ENCODE assay signal across 1 mouse cellular context in the genomic region with DNA sequence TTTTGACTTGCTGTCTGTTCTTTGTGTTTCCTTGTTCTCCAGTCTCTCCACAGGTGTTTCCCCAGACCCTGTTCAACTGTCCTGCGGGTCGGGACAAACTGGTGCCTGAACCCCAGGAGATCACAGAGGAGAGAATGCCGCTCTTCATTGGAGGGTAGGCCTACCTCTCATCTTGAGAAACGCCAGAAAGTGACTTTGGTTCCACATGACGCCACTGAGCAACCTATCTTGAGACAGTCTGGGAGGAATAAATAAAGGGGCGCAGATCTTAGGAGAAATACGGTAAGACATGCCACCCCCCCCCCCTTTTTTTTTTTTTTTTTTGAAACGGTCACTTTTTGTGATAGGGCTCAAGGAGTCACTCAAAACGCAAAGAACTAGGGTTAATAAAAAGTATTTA.
TF ChIP-seq lines count a peak whose summit lies in the region.

No protein-coding gene starts in this region.

TF ChIP-seq in CH12.LX, 34 proteins besides CTCF, POLR2A, EP300 and RAD21 (continued from another document):
- TF ChIP-seq ELF1 (IDR thresholded peaks at IDR 0.05; ENCODE audit: low read depth, low read length), result no peak
- TF ChIP-seq ZNF384 (IDR thresholded peaks at IDR 0.05; ENCODE audit: low read depth, low read length), result peak; percentile 99
- TF ChIP-seq UBTF (IDR thresholded peaks at IDR 0.05; ENCODE audit: low read depth, low read length), result no peak
- TF ChIP-seq GABPA (IDR thresholded peaks at IDR 0.05; ENCODE audit: insufficient replicate concordance, low read depth, low read length), result no peak
- TF ChIP-seq JUND (conservative IDR thresholded peaks at IDR 0.05; ENCODE audit: low read depth, low read length), result no peak
- TF ChIP-seq ZC3H11A (IDR thresholded peaks at IDR 0.05; ENCODE audit: low read depth, low read length), result no peak
- no peak for TF ChIP-seq ETS1 (conservative IDR thresholded peaks at IDR 0.05; ENCODE audit: low read depth, low read length)
- peak; percentile 100 for TF ChIP-seq MXI1 (IDR thresholded peaks at IDR 0.05; ENCODE audit: low read depth, low read length)
- TF ChIP-seq MEF2A (IDR thresholded peaks at IDR 0.05; ENCODE audit: borderline replicate concordance, low read depth, low read length), result no peak
- TF ChIP-seq MYC (IDR thresholded peaks at IDR 0.05; ENCODE audit: low read depth, low read length), result no peak
- TF ChIP-seq NELFE (IDR thresholded peaks at IDR 0.05; ENCODE audit: low read depth, low read length), result no peak
- no peak for TF ChIP-seq BHLHE40 (IDR thresholded peaks at IDR 0.05; ENCODE audit: low read depth, low read length)
- TF ChIP-seq ZKSCAN1 (IDR thresholded peaks at IDR 0.05; ENCODE audit: borderline replicate concordance, low read depth, low read length), result no peak
- no peak for TF ChIP-seq MAX (IDR thresholded peaks at IDR 0.05; ENCODE audit: low read length)
- TF ChIP-seq CHD1 (IDR thresholded peaks at IDR 0.05; ENCODE audit: low read depth, low read length), result no peak
- no peak for TF ChIP-seq SMC3 (IDR thresholded peaks at IDR 0.05; ENCODE audit: low read depth, low read length)
- TF ChIP-seq PAX5 (IDR thresholded peaks at IDR 0.05; ENCODE audit: low read length), result no peak
- TF ChIP-seq ZMIZ1 (IDR thresholded peaks at IDR 0.05; ENCODE audit: low read depth, low read length), result no peak
- TF ChIP-seq IRF4 (IDR thresholded peaks at IDR 0.05; ENCODE audit: low read depth, low read length), result peak; percentile 32; the same call in 1 of the 2 replicates
